Mouse (Mus musculus): Measurements from ENCODE around the gene Doc2g. TPM values are rescaled to one million over a fixed set of nuclear protein-coding genes. Genes with fewer than 3 reads are reported as not detected.
"Not testable (repeated sequence)": the region's sequence is repeated elsewhere in the genome, so short reads cannot be mapped to it uniquely, and the experiment has no call there.

Doc2g gene
- 5.4 and 5.6 TPM in 2 replicates for polyA plus RNA-seq (2015; fragmentation: Nextera tagmentation; extraction: Ambion mirVana)

DNA sequence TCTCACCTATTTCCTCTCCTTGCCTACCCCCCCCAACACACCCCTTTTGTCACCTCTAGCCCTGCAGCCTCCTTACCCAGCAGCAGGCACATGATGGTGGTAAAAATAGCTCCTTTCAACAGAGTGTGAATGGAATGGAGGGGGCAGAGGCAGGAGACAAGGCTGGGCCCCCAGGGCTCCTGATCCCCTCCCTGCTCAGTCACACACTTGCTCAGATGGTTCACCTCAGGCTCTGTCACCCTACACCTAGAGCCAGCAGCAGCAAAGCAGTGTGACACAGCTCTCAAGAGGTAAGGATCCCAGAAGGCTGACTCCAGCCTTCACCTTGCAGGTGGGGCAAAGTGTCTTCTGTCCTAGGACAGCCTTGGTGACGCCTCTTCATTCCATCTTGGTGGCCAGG is at the start of gene Doc2g:
Gene Doc2g, plus strand, starts transcription at position 202 of the 400 bp plus-strand sequence.
- H3K4me3 ChIP-seq (replicated peaks), result no peak within 1 kb of the TSS
- H3K4me1 ChIP-seq, result peaks cover 23% of the 10 kb centered on the region
- ATAC-seq (ENCODE audit: insufficient number of reproducible peaks, low FRiP score, low TSS enrichment, low read depth), result no peak
- 76% methylated on average over 1 of the region's 1 CpGs for WGBS
- no peak within 1 kb of the TSS for H3K4me2 ChIP-seq (replicated peaks)
- no peak within 1 kb of the TSS for H3K27ac ChIP-seq (replicated peaks)
- H3K9ac ChIP-seq, result no peak within 1 kb of the TSS
- H3K36me3 ChIP-seq, result peaks cover 31% of the 10 kb centered on the region
- H3K9me3 ChIP-seq (replicated peaks), result no peaks in the 10 kb centered on the region
- no peaks in the 10 kb centered on the region for H3K27me3 ChIP-seq

DNA sequence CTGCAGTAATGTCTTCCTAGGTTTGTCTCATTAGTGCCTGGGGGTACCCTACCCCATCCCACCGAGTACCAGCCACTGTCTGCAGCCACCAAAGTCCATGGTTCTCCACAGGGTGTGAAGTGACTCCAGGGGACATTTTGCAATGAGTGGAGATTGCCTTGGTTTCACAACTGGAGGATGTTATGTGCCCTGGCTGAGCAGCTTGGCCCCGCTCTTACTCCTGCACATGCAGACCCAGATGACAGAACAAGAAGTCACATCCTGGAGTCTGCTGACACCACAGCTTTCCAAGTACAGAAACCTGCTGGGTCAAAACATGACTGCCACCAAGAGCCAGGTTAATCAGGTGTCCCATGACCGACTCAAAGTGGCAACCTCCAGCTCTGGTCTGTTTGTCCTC is 48.1 kb upstream of the Doc2g start:
- Histone ChIP-seq H3K27me3 (no peaks in the 10 kb centered on the region), H3K4me2 (replicated peaks) (no peak overlapping the region), H3K9me3 (replicated peaks) (no peaks in the 10 kb centered on the region), H3K36me3 (no peaks in the 10 kb centered on the region), H3K4me3 (replicated peaks) (no peak overlapping the region), H3K4me1 (no peaks in the 10 kb centered on the region), H3K9ac (no peak overlapping the region), H3K27ac (replicated peaks) (no peak overlapping the region)
- no peak for ATAC-seq (ENCODE audit: insufficient number of reproducible peaks, low FRiP score, low TSS enrichment, low read depth)
- WGBS, result 68% methylated on average over 3 of the region's 3 CpGs

DNA sequence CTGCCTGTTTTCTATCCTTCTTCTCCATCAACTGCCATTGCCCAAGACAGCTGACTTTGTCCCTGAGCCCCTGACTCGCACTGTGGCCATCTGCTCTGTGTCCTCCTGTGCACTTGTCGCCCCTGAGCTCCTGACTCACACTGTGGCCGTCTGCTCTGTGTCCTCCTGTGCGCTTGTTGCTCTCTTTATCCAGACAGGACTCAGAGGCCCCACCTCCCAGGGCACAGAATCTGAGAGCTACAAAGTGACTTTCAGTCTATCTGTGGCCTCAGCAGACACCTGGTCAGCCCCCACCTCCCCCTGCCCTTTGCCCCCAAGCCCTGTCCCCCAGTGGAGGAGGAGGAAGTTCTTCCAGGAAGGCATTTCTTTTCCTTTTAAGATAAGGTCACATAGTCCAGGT is 47.3 kb upstream of the Doc2g start:
- no peak overlapping the region for H3K4me3 ChIP-seq (replicated peaks)
- H3K27me3 ChIP-seq, result no peaks in the 10 kb centered on the region
- H3K4me1 ChIP-seq, result no peaks in the 10 kb centered on the region
- ATAC-seq (ENCODE audit: insufficient number of reproducible peaks, low FRiP score, low TSS enrichment, low read depth), result no peak
- H3K9ac ChIP-seq, result no peak overlapping the region
- 57% methylated on average over 4 of the region's 4 CpGs for WGBS
- H3K4me2 ChIP-seq (replicated peaks), result no peak overlapping the region
- H3K36me3 ChIP-seq, result no peaks in the 10 kb centered on the region
- H3K9me3 ChIP-seq (replicated peaks), result no peaks in the 10 kb centered on the region
- no peak overlapping the region for H3K27ac ChIP-seq (replicated peaks)

DNA sequence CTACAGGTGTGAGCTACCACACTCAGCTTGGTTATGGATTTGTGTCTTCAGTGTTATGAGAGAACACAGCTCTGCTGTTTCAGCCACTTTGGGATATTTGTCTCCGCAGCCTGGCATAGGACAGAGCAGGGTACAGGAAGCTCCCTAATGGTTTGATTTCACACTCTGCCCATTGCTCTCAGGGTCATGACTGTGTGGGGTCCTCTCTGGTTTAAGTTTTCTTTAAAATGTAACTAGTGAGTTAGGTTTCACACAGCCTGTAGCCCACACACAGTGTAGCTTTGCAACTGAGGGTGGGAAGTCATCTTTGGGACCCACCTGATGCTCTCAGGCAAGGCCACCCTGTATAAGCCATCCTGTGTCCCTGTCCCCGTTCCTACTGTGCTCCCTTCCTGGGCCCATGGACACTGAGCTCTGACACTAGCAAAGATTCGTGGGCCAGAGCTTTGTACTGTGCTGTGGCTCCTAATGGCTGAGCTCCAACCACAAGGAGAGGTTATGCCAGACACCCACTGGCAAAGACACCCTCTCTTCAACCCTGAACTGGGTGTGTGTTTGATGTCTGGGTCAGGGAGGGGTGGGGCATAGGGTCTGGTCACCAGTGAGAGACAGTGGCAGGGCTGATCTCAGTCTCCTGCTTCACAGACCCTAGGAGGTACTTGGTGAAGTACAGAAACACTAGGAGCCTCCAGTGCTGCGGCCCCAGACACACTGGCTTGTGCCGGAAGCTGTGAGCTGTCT is 45.6 kb upstream of the Doc2g start:
- not testable (repeated sequence) for H3K27ac ChIP-seq (replicated peaks); H3K4me2 ChIP-seq (replicated peaks); H3K27me3 ChIP-seq; H3K9me3 ChIP-seq (replicated peaks); H3K4me3 ChIP-seq (replicated peaks); H3K36me3 ChIP-seq; H3K9ac ChIP-seq; H3K4me1 ChIP-seq; ATAC-seq (ENCODE audit: insufficient number of reproducible peaks, low FRiP score, low TSS enrichment, low read depth)
- 77% methylated on average over 5 of the region's 5 CpGs for WGBS

DNA sequence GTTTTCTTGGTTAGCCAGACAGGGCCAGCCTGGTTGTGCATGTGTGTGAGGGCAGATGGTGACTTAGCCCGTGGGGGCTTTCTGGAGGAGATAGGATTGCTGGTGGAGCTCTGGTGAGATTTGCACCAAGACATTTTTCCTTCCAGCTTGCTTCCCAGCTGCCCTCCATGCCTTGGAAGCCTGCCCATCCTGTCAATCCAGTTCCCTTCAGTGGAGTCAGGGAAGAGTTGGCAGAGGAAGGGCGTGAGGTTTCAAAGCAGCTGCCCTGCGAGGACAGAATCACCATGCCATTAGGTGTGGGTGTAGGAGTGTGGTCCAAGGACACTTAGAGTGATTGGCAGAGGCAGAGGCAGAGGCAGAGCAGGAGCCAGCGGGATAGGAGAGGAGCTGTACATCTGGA is 44.6 kb upstream of the Doc2g start, which contains the start of gene Aldh3b3:
Gene Aldh3b3, plus strand, starts transcription at position 176 of the 400 bp plus-strand sequence.
- Histone ChIP-seq H3K27me3 (no peaks in the 10 kb centered on the region), H3K9ac (no peak within 1 kb of the TSS), H3K4me1 (no peaks in the 10 kb centered on the region), H3K4me3 (replicated peaks) (no peak within 1 kb of the TSS), H3K36me3 (no peaks in the 10 kb centered on the region), H3K4me2 (replicated peaks) (no peak within 1 kb of the TSS), H3K27ac (replicated peaks) (no peak within 1 kb of the TSS), H3K9me3 (replicated peaks) (no peaks in the 10 kb centered on the region)
- 56% methylated on average over 4 of the region's 4 CpGs for WGBS
- no peak for ATAC-seq (ENCODE audit: insufficient number of reproducible peaks, low FRiP score, low TSS enrichment, low read depth)

DNA sequence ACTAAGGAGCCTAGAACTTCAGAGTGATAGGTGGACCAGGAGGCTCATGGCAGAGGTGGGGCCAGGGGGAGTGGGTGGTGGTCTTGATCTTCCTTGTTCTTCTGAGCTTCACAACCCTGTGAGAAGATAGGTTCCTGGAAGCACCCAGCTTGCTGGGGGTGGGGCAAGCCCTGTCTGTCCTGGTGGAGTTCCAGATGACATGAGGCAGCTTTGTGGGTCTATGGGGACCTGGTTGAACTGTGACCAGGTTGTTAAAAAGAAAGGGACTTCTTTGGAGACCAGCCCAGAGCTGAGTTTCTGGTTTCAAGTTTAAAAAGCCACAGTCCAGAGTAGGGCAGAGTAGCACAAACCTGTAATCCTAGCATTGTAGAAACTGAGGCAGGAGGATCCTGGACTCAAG is 44.1 kb upstream of the Doc2g start:
- no peak overlapping the region for H3K27ac ChIP-seq (replicated peaks)
- no peak overlapping the region for H3K4me2 ChIP-seq (replicated peaks)
- no peak overlapping the region for H3K9ac ChIP-seq
- H3K4me3 ChIP-seq (replicated peaks), result no peak overlapping the region
- no peaks in the 10 kb centered on the region for H3K9me3 ChIP-seq (replicated peaks)
- H3K27me3 ChIP-seq, result no peaks in the 10 kb centered on the region
- H3K36me3 ChIP-seq, result no peaks in the 10 kb centered on the region
- no peaks in the 10 kb centered on the region for H3K4me1 ChIP-seq
- no peak for ATAC-seq (ENCODE audit: insufficient number of reproducible peaks, low FRiP score, low TSS enrichment, low read depth)

DNA sequence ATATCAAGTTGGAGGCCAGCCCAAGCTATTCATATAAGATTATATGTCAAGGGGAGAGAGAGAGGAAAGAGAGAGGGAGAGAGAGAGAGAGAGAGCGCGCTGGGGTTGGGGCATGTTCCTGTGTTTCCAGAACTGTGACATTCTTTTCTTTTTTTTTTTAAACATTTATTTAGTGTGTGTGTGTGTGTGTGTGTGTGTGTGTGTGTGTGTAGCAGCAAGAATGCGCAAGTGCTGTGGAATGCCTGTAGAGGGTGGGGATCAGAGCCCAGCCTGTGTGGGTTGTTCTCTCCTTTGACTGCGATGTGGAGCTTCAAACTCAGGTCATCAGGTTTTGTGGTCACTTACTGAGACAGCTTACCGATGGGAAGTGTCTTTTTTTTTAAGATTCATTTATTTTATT is 42.9 kb upstream of the Doc2g start:
- Histone ChIP-seq H3K9me3 (replicated peaks) (no peaks in the 10 kb centered on the region), H3K27me3 (no peaks in the 10 kb centered on the region), H3K27ac (replicated peaks) (no peak overlapping the region), H3K36me3 (no peaks in the 10 kb centered on the region), H3K4me3 (replicated peaks) (no peak overlapping the region), H3K9ac (no peak overlapping the region), H3K4me1 (no peaks in the 10 kb centered on the region), H3K4me2 (replicated peaks) (no peak overlapping the region)
- WGBS, result 69% methylated on average over 5 of the region's 5 CpGs
- ATAC-seq (ENCODE audit: insufficient number of reproducible peaks, low FRiP score, low TSS enrichment, low read depth), result no peak

DNA sequence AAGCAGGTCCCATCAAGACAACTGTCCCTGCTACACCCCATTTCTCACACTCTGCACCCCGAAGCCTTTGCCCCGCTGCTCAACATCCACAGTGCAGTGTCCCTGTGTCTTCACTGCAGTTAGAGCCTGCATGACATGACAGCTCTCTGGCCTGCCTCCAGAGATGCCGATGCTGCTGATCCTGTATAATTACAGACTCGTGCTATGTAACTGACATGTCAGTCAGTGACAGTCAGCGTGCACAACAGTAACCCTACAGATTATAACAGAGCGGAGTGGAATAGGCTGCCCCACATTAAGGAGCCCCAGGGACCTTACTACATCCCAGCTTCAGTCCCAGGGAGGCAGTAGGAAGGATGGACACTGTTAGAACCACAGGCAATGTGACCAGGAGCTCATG is 41.3 kb upstream of the Doc2g start:
- not testable (repeated sequence) for H3K9me3 ChIP-seq (replicated peaks); H3K36me3 ChIP-seq; H3K9ac ChIP-seq; H3K27me3 ChIP-seq; H3K27ac ChIP-seq (replicated peaks); H3K4me2 ChIP-seq (replicated peaks); H3K4me1 ChIP-seq; ATAC-seq (ENCODE audit: insufficient number of reproducible peaks, low FRiP score, low TSS enrichment, low read depth); H3K4me3 ChIP-seq (replicated peaks)
- 60% methylated on average over 6 of the region's 6 CpGs for WGBS

DNA sequence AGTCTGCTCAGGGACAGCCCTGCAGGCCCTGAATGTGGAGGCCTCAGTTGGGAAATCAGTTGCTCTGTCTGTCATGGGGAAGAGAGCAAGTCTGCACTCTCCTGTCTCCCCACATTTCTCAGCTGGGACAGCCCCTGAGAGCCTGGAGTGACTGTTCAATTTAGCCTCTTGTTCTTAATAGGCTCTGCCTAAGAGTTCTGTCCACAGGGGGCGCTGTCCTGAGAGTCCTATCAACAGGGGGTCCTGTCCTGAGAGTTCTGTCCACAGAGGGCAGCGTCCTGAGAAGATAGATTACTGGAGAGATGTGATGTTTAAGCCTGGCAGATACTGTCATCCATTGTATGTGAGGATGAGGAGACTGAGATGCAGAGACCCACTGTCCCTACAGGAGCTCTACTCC is 40.6 kb upstream of the Doc2g start:
- Histone ChIP-seq H3K9ac (no peak overlapping the region), H3K4me1 (no peaks in the 10 kb centered on the region), H3K36me3 (no peaks in the 10 kb centered on the region), H3K4me3 (replicated peaks) (no peak overlapping the region), H3K27me3 (no peaks in the 10 kb centered on the region), H3K4me2 (replicated peaks) (no peak overlapping the region), H3K9me3 (replicated peaks) (no peaks in the 10 kb centered on the region), H3K27ac (replicated peaks) (no peak overlapping the region)
- WGBS, result 15% methylated on average over 2 of the region's 2 CpGs
- no peak for ATAC-seq (ENCODE audit: insufficient number of reproducible peaks, low FRiP score, low TSS enrichment, low read depth)

DNA sequence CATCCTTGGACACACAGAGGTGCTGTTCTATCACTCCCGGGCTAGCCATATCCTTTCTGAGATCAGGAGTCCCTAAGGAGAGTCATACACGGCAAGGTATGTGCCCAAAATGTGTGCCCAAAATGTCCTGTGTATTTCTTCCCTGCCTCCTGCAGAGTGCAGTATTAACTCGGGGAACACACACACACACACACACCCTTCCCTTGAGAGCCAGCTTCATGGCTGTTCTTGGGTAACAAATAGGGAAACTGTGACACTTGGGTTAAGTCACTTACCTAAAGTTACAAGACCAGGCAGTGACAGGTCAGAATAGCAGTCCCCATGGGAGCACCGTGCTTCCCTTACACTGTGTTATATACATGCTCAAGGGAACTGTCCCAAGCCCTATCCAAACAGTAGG is 39.1 kb upstream of the Doc2g start:
- no peaks in the 10 kb centered on the region for H3K36me3 ChIP-seq
- WGBS, result 69% methylated on average over 4 of the region's 4 CpGs
- ATAC-seq (ENCODE audit: insufficient number of reproducible peaks, low FRiP score, low TSS enrichment, low read depth), result no peak

DNA sequence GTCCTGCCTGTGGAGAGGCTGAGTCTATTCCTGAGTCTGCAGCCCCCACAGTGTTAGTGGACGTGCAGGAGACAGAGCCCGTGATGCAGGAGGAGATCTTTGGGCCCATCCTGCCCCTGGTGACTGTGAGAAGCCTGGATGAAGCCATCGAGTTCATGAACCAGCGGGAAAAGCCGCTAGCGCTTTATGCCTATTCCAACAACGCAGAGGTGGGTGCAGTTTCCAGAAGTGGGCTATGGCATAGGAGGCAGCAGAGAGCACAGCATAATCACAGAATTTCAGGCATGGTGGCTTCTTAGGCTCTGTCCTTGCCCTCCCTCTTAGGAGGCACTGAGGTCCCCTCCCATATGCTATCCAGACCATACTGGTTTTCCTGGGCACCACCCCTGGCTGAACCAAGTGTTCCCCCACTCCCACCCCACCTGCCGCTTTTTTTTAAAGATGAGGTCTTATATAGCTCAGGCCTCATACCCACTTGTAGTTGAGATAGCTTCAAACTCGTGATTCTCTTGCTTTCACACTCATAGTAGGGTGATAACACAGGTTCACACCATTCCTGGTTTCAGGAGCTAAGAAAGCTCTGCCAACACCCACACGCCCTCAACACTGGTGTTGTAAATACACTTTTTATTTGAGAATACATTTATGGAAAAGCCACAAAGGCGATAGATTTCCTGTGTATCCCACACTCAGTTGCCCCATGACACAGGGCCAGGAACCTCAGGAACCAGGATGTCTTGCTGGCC is 36.6 kb upstream of the Doc2g start:
- Histone ChIP-seq H3K27me3 (no peaks in the 10 kb centered on the region), H3K9ac (no peak overlapping the region), H3K36me3 (no peaks in the 10 kb centered on the region), H3K9me3 (replicated peaks) (no peaks in the 10 kb centered on the region), H3K27ac (replicated peaks) (no peak overlapping the region), H3K4me3 (replicated peaks) (no peak overlapping the region), H3K4me2 (replicated peaks) (no peak overlapping the region), H3K4me1 (0 out of 2 replicates have a peak, but pooled peaks cover 1% of the 10 kb centered on the region)
- ATAC-seq (ENCODE audit: insufficient number of reproducible peaks, low FRiP score, low TSS enrichment, low read depth), result no peak
- WGBS, result 70% methylated on average over 11 of the region's 11 CpGs

More for the DNA sequence above, 39.1 kb upstream of the Doc2g start:
- H3K4me2 ChIP-seq (replicated peaks), result no peak overlapping the region
- no peaks in the 10 kb centered on the region for H3K4me1 ChIP-seq
- no peak overlapping the region for H3K27ac ChIP-seq (replicated peaks)
- H3K9me3 ChIP-seq (replicated peaks), result no peaks in the 10 kb centered on the region
- no peaks in the 10 kb centered on the region for H3K27me3 ChIP-seq
- H3K4me3 ChIP-seq (replicated peaks), result no peak overlapping the region
- no peak overlapping the region for H3K9ac ChIP-seq
